Mouse (Mus musculus) ovary, postnatal 10 days (tissue): Measurements from ENCODE around the gene Bpifb4.

Experiments
- DNase-seq: peaks from one replicate; pipeline ENCODE4 v3.0.0; 2022; ENCODE audit warnings: low spot score

Bpifb4 gene

GRCm38 (mm10) chr2:154005094-154005493, 67.1 kb downstream of the Bpifb4 start:
- no peak for DNase-seq

GRCm38 (mm10) chr2:154005734-154006133, 67.7 kb downstream of the Bpifb4 start:
- no peak for DNase-seq

GRCm38 (mm10) chr2:154006331-154006730, 68.3 kb downstream of the Bpifb4 start:
- DNase-seq: no peak

- no peak for DNase-seq
Observed at GRCm38 (mm10) chr2:154007381-154007780, 69.4 kb downstream of the Bpifb4 start.

GRCm38 (mm10) chr2:154007965-154008364, 70.0 kb downstream of the Bpifb4 start, which contains the start of gene Bpifa2:
Bpifa2 (plus strand) TSS chr2:154008265.
- DNase-seq: no peak
